Mouse (Mus musculus): ENCODE measurements around the gene Krtap1-4.
"Not testable (repeated sequence)": the region's sequence is repeated elsewhere in the genome, so short reads cannot be mapped to it uniquely, and the experiment has no call there.

Gene Krtap1-4

DNA sequence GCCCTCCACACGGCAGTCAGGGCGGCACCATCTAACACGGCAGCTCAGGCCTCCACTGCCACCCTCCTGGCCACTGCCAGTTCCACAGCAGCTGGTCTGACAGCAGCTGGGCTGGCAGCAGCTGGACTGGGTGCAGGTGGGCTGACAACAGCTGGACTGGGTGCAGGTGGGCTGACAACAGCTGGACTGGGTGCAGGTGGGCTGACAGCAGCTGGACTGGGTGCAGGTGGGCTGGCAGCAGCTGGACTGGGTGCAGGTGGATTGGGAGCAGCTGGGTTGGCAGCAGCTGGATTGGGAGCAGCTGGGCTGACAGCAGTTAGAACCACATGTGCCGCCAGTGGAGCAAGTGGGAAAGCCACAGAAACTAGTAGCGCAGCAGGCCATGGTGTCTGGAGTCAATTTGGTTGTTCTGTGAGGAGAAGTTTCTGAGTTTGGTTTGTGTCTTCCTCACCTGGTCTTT is at the start of gene Krtap1-4:
Gene Krtap1-4, minus strand, starts transcription at position 410 of the 460 bp plus-strand sequence.
- DNase-seq, result no peak

GRCm38 (mm10) chr11:99630890-99631289 is 47.4 kb upstream of the Krtap1-4 start:
- DNase-seq, result no peak

- no peak for DNase-seq
Observed at GRCm38 (mm10) chr11:99628138-99628537, 44.7 kb upstream of the Krtap1-4 start, which contains the start of gene Krtap4-1. Krtap4-1 (minus strand) TSS chr11:99628238.

GRCm38 (mm10) chr11:99620335-99620734 is 36.9 kb upstream of the Krtap1-4 start, which contains the start of gene Gm11562:
Gm11562 (minus strand) TSS chr11:99620435.
- DNase-seq, result no peak

GRCm38 (mm10) chr11:99614796-99615363 is 31.4 kb upstream of the Krtap1-4 start, which contains the start of gene Krtap2-4:
Krtap2-4 (minus strand) TSS chr11:99614846.
- DNase-seq, result no peak

DNA sequence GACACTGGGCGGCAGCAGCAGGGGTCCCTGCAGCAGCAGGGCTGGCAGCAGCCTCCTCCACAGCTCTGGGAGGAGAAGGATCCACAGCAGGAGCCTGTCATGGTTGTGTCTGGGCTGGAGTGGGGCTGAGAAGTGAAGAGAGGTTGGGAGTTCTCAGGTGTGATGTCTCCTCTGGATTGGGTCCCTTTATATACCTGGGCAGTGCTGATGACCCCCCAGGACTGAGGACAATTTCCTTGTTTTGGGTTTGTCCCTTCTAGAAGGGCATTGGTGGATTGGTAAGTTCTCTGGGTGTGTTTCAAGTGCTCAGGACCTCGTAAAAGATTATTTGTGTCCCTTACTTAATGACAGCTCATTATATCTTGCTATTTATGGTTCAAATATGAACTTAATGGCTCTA is 26.6 kb upstream of the Krtap1-4 start, which contains the start of gene Gm11937:
Gene Gm11937, minus strand, starts transcription at position 101 of the 400 bp plus-strand sequence.
- DNase-seq, result not testable (repeated sequence)

- no peak for DNase-seq
Observed at GRCm38 (mm10) chr11:99609126-99609525, 25.7 kb upstream of the Krtap1-4 start.

DNA sequence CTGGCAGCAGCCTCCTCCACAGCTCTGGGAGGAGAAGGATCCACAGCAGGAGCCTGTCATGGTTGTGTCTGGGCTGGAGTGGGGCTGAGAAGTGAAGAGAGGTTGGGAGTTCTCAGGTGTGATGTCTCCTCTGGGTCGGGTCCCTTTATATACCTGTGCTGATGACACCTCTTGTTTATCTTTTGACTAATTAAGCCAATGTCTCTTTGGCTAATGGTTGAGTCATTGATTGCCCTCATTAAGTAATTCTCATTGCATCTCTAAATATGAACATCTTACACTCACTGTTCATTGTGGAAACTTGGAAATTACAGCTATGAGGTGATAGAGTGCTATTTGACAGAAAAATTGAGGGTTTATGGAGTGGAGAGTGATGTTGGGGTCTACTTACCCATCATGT is 19.8 kb upstream of the Krtap1-4 start, which contains the start of gene Gm11938:
Gene Gm11938, minus strand, starts transcription at position 101 of the 400 bp plus-strand sequence.
- DNase-seq, result not testable (repeated sequence)

- DNase-seq, result not testable (repeated sequence)
Observed at GRCm38 (mm10) chr11:99597742-99598141, 14.3 kb upstream of the Krtap1-4 start, which contains the start of gene Krtap9-3. Krtap9-3 (minus strand) TSS chr11:99598105.

- no peak for DNase-seq
Observed at GRCm38 (mm10) chr11:99590981-99591380, 7.5 kb upstream of the Krtap1-4 start, which contains the start of gene Krtap1-3. Krtap1-3 (minus strand) TSS chr11:99591339.

DNA sequence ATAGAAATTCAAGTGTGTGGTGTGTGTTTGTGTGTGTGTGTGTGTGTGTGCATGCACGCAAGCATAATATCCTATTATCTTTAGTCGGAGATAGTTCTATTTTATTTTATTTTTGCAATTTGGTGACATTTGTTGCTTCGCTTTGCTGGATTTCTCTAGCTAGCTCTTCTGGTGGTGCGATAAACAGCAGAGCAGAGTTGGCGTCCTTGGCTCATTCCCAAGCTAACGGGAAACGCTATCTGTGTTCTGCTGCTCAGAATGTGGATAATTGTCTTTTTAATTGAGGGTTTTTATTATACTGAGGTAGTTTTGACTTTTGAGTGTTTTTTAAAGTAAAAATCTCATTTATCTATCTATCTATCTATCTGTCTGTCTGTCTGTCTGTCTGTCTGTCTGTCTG is 1.6 kb upstream of the Krtap1-4 start:
- no peak for DNase-seq

DNA sequence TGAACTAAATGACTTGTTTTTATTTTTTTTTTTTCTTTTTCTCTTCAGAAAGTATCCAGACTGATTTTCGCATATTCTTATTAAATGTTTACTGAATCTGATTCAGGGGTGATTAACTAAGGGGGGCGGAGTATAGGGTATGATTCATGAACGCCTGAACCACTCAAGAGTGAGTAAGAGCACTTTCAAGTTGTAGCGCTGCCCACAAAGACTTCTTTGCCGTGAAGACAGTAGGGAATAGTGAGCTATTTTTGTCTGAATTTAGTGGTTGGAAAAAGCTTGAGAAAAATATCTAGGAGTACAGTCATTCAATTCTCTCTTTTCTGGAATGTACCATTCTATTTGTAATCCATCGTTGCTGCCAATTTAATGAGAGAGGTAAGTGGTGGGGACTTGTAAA is 1.9 kb downstream of the Krtap1-4 start:
- DNase-seq, result no peak

DNA sequence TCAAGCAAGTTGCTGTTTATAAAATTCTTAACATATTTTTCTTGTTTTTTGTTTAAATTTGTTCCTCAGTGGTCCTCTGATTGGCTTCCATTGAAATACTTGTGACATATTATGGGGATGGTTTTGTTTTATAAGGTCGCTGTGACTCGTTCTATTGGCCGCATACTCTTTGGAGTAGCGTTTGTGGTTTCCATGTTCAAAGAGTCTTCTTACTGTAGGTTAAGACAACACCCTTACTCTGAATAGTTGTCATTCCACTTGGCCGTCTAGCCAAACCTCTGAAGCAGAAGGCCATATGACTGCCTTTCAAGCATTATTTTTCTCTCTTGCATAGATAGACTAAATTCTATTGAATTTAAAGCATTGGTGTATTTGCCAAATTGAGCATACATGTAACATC is 2.4 kb downstream of the Krtap1-4 start:
- DNase-seq, result no peak

DNA sequence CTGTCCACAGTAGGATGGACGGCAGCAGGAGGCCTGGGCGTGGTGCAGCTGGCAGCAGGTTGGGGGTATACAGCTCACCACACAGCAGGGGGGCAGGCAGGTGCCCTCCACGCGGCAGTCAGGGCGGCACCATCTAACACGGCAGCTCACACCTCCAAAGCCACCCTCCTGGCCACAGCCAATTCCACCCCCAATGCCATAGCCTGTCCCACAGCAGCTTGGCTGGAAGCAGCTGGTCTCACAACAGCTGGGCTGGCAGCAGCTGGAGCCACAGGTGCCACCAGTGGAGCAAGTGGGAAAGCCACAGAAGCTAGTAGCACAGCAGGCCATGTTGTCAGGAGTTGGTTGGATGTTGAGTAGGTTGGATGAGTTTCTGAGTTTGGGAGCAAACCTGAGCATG is 2.8 kb downstream of the Krtap1-4 start, which contains the start of gene Krtap1-5:
Gene Krtap1-5, minus strand, starts transcription at position 381 of the 400 bp plus-strand sequence.
- no peak for DNase-seq

DNA sequence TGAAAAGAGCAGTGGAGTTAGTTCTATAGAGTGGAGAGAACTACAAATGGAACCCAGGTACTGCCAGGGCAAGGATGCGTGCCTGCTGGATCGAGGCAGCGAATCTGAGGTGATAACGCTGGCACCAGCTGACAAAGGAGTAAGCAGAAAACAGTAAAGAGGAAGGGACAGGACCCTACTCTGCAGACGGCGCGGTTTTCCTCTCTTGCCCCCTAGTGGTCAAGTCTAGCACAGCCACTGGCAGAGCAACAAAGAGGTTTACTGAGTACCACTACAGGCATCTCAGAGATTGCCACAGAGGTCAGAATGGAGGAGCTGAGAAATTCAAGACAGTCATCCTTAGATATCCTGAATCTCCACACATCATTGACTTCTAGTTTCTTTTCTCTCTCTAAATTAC is 9.3 kb downstream of the Krtap1-4 start:
- peak; percentile 86 for DNase-seq

- no peak for DNase-seq
Observed at GRCm38 (mm10) chr11:99573164-99573563, 10.3 kb downstream of the Krtap1-4 start.

- DNase-seq, result no peak
Observed at GRCm38 (mm10) chr11:99566530-99566929, 16.9 kb downstream of the Krtap1-4 start, which contains the start of gene Krtap3-1. Krtap3-1 (minus strand) TSS chr11:99566630.

DNA sequence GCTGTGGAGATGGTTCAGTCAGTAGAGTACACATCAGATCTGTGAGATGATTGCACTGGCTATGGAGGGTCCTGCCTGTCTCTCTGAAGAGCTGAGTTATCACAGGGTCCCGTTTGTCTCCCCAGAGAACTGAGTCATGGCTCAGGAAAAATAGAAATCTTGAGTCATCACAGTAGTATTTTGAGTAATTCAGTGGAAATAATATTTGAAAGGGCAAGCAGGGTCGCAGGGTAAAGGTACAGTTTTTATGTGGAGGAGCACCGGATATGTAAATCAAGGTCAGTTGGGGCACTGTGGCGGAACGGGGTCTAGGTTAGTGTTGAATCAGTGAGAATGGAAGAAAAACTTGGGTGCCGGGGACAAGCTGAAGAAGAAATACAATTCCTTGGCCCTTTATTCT is 20.9 kb downstream of the Krtap1-4 start:
- DNase-seq, result no peak

GRCm38 (mm10) chr11:99559366-99559765 is 24.1 kb downstream of the Krtap1-4 start, which contains the start of gene Gm11939:
Gm11939 (minus strand) TSS chr11:99559466.
- no peak for DNase-seq

DNA sequence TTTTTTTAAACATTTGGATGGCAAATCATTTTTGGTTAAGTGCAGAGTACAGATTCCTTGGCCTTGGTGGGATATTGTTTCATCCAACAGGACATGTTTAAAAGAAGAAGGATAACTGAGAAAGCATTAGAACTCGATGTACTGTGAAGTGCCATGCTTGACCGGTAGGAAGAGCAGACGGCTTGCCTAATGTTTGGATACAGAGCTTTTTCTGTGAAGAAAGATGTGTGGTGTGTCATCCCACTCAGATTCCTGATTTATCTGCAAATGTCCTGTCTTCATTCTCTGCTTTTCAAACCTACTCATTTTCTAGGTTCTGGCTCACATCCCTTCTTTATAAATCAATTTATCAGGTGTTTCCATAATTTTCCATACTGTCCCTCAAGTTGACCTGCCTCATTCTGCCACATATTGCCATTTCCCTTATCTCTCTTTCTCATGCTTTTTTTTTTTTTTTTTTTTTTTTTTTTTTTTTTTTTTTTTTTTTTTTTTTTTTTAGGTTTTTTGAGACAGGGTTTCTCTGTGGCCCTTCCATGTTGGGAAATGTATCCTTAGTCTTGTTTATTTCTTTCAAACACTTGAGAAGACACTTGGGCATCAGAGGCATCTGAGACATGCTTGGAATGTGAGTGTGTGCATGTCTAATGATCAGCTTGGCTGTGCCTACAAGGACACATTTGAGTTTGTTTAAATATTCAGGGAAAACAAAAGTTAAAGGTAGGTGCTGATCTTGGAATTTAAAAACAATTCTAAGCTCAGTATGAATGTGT is 25.3 kb downstream of the Krtap1-4 start:
- no peak for DNase-seq

DNA sequence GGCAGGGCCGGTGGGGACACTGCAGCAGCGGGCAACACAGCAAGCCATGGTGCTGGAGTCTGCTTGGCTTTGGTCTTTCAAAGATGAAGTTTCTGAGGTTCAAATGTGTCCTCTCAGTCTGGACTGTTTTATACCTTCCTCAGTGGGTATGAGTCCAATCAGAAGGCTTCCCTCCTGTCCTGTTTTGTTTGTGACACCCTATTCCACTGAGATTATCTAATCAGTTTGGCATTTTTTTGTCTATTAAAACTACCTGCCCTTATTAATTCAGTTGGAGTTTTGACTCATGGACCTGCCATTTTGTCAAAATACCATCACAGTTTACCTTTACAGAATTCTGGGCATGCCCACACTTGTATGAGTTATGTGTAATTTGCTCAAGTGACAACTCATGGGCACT is 26.7 kb downstream of the Krtap1-4 start, which contains the start of gene Krtap3-2:
Gene Krtap3-2, minus strand, starts transcription at position 101 of the 400 bp plus-strand sequence.
- DNase-seq, result no peak

GRCm38 (mm10) chr11:99556195-99556594 is 27.3 kb downstream of the Krtap1-4 start:
- DNase-seq, result no peak

GRCm38 (mm10) chr11:99550765-99551164 is 32.7 kb downstream of the Krtap1-4 start, which contains the start of gene Krtap3-3:
Krtap3-3 (minus strand) TSS chr11:99550865.
- no peak for DNase-seq
